Mouse (Mus musculus): ENCODE measurements around the gene Rrad.

- no peak for TF ChIP-seq GATA1 (IDR thresholded peaks at IDR 0.05; ENCODE audit: borderline replicate concordance, low read length)
- no peak for TF ChIP-seq FLI1 (IDR thresholded peaks at IDR 0.05; ENCODE audit: low read length)
Observed at GRCm38 (mm10) chr8:104633156-104633744, 2.1 kb upstream of the Rrad start.
